Mouse (Mus musculus): ENCODE measurements at regions not wholly inside any gene's neighbourhood (a gene's known extent, or its start where the extent isn't known, plus 50 kb on each side); places are given as distances from the start of the nearest gene placed in this dataset.
"Not testable (repeated sequence)": the region's sequence is repeated elsewhere in the genome, so short reads cannot be mapped to it uniquely, and the experiment has no call there.

DNA sequence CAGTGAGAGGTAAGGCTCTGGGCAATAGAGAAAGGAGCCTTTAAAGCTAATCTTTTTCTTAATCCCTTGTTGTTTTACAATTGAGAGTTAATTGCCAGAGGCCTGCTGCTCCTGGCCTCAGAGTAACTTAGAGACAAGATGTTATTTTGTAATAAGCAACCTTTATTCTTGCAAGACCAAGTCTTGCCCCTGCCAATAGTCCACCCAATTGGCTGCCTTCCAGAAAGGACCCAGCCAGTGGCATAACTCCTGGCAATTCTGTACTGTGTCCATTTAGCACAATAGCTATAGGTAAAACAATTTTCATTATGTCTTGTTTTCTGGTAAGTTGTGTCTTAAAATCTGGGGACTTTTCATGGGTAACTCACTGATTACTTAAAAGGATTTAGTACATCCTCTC lies 411.9 kb upstream of the Ccdc54 start:
- Histone ChIP-seq H3K27ac (replicated peaks) (no peak overlapping the region), H3K9me3 (no peaks in the 10 kb centered on the region), H3K27me3 (no peaks in the 10 kb centered on the region), H3K4me1 (replicated peaks) (no peaks in the 10 kb centered on the region), H3K4me3 (no peak overlapping the region), H3K4me2 (no peak overlapping the region), H3K9ac (no peak overlapping the region), H3K36me3 (no peaks in the 10 kb centered on the region)
- no peak for ATAC-seq (ENCODE audit: low FRiP score, low read depth)

DNA sequence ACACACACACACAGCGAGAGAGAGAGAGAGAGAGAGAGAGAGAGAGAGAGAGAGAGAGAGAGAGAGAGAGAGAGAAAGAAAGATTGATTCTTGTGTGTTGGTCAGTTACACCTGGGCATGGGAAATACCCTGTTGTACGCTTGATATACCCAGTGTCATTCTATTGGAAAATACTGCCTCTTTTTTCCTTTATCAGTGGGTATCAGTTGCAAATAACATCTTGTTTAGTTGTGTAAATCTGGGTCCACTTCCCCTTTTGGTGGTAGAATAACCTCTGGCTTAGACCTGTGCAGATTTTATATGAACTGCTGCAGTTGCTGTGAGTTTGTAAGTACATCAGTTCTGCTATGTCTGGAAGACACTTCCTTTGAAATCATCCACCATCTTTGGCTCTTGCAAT lies 373.4 kb upstream of the Ccdc54 start:
- Histone ChIP-seq H3K4me2 (no peak overlapping the region), H3K36me3 (no peaks in the 10 kb centered on the region), H3K27ac (replicated peaks) (no peak overlapping the region), H3K4me3 (no peak overlapping the region), H3K9me3 (no peaks in the 10 kb centered on the region), H3K4me1 (replicated peaks) (no peaks in the 10 kb centered on the region), H3K9ac (no peak overlapping the region), H3K27me3 (no peaks in the 10 kb centered on the region)
- no peak for ATAC-seq (ENCODE audit: low FRiP score, low read depth)
- 87% methylated on average over 2 of the region's 2 CpGs for WGBS

DNA sequence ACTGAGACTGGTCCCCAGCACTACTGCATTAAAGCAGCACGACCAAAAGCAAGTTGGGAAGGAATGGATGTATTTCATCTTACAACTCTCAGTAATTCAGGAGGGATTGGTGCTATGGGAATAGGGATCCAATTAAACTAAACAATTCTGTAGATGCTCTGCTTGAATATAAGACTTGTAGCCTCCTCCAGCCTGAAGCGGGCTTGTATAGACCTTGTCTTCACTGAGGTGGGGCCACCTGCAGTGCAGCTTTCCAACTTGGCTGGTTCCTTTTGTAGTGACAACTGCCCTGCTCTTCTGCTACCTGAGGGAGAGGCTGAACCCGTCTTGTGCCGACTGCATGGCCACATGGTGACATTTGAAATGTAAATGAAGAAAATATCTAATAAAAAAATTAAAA lies 353.1 kb upstream of the Ccdc54 start:
- Histone ChIP-seq H3K27ac (replicated peaks) (no peak overlapping the region), H3K27me3 (no peaks in the 10 kb centered on the region), H3K9ac (no peak overlapping the region), H3K36me3 (no peaks in the 10 kb centered on the region), H3K4me3 (no peak overlapping the region), H3K4me1 (replicated peaks) (no peaks in the 10 kb centered on the region), H3K4me2 (no peak overlapping the region), H3K9me3 (no peaks in the 10 kb centered on the region)
- WGBS, result 85% methylated on average over 4 of the region's 4 CpGs
- no peak for ATAC-seq (ENCODE audit: low FRiP score, low read depth)

GRCm38 (mm10) chr16:50943581-50943980 lies 352.6 kb upstream of the Ccdc54 start:
- H3K9ac ChIP-seq; ATAC-seq (ENCODE audit: low FRiP score, low read depth); H3K27me3 ChIP-seq; H3K4me2 ChIP-seq; H3K36me3 ChIP-seq; H3K4me1 ChIP-seq (replicated peaks); H3K27ac ChIP-seq (replicated peaks); H3K4me3 ChIP-seq; H3K9me3 ChIP-seq: not testable (repeated sequence)
- WGBS, result 96% methylated on average over 6 of the region's 6 CpGs

DNA sequence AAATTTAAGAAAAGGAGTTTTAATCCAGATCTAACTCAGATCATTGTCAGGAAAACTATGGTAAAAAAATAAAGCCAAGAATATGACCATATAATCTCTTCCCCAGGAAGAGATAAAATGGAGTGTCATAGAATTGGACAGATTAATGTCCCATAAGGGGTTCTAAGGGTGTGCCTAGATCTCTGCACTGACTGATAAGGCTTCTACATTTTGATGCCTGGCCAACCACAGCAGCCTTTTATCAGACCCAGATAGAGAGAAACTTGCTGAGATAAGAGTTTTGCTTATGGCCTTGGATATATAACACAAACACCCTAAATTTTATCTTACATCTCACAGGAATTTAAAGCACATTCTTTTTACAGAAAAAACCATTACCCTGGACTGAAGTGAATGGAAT lies 351.3 kb upstream of the Ccdc54 start:
- ATAC-seq (ENCODE audit: low FRiP score, low read depth), result no peak
- no peak overlapping the region for H3K27ac ChIP-seq (replicated peaks)
- H3K9ac ChIP-seq, result no peak overlapping the region
- H3K4me2 ChIP-seq, result no peak overlapping the region
- no peak overlapping the region for H3K4me3 ChIP-seq
- H3K4me1 ChIP-seq (replicated peaks), result no peaks in the 10 kb centered on the region
- H3K27me3 ChIP-seq, result no peaks in the 10 kb centered on the region
- no peaks in the 10 kb centered on the region for H3K36me3 ChIP-seq
- no peaks in the 10 kb centered on the region for H3K9me3 ChIP-seq

DNA sequence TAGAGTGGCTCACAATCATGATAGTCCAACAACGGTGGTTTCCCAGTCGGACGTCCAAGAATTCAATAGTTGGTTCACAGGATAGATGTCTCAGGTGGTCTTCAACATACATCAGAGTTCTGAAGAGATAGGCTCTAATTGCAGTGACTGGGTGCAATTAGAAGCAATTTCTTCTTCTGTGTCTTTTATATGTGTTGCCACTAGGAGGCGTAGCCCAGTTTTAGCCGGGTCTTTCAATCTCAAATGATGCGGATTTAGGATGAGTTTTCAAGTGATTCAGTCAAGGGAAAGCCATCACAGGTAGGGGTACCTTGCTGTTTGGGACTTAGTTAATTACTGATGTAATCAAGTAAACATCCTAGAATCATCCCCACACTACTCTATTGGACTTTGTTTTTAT lies 348.4 kb upstream of the Ccdc54 start:
- no peaks in the 10 kb centered on the region for H3K9me3 ChIP-seq
- 44% methylated on average over 6 of the region's 6 CpGs for WGBS
- no peak overlapping the region for H3K4me3 ChIP-seq
- H3K27me3 ChIP-seq, result no peaks in the 10 kb centered on the region
- no peak for ATAC-seq (ENCODE audit: low FRiP score, low read depth)
- H3K27ac ChIP-seq (replicated peaks), result no peak overlapping the region
- H3K36me3 ChIP-seq, result no peaks in the 10 kb centered on the region
- no peak overlapping the region for H3K4me2 ChIP-seq
- H3K9ac ChIP-seq, result no peak overlapping the region
- no peaks in the 10 kb centered on the region for H3K4me1 ChIP-seq (replicated peaks)

DNA sequence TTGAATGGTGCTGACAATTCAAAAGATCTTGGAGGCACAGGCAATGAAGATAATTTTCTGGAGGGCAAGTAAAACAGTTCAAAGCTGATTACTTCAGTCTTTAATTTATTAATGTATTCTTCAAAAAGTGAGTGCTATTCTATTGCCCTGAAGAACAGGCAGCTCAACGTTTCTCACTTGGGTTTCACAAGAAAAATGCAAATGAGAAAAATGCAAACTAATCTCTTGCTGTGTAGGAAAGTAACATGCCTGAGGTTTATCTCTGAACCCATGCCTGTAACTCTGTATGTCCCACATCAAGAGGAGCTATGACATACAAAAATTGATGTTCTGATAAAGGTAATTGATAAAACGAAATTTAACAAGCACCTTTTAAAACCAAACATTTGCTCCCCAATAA lies 316.8 kb upstream of the Ccdc54 start:
- Histone ChIP-seq H3K9ac (no peak overlapping the region), H3K27ac (replicated peaks) (no peak overlapping the region), H3K36me3 (no peaks in the 10 kb centered on the region), H3K27me3 (no peaks in the 10 kb centered on the region), H3K9me3 (no peaks in the 10 kb centered on the region), H3K4me2 (no peak overlapping the region), H3K4me1 (replicated peaks) (no peaks in the 10 kb centered on the region), H3K4me3 (no peak overlapping the region)
- WGBS, result 36% methylated on average over 2 of the region's 2 CpGs
- ATAC-seq (ENCODE audit: low FRiP score, low read depth), result no peak

GRCm38 (mm10) chr16:50899151-50899550 lies 308.2 kb upstream of the Ccdc54 start:
- Histone ChIP-seq H3K9me3 (no peaks in the 10 kb centered on the region), H3K4me1 (replicated peaks) (no peaks in the 10 kb centered on the region), H3K27ac (replicated peaks) (no peak overlapping the region), H3K4me3 (no peak overlapping the region), H3K4me2 (no peak overlapping the region), H3K36me3 (no peaks in the 10 kb centered on the region), H3K27me3 (no peaks in the 10 kb centered on the region), H3K9ac (no peak overlapping the region)
- WGBS, result 63% methylated on average over 2 of the region's 2 CpGs
- ATAC-seq (ENCODE audit: low FRiP score, low read depth), result no peak

DNA sequence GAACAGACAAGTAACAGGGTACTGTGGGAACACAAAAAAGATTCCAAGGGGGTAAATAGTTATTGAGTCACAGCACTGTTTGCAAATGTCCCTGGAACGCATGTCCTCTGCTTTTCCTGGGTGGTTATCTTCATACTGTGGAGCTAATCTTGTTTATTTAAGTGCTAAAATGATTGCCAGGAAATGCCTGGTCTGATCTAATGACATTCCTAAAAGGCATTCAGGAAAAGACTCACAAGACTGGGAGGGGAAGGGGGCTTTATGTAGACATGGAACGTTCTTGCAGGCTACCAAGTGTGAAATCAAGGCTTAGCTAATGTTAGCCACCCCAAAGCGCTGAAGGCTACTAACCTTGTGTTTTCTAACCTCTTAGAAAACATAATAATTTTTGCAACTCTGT lies 287.0 kb upstream of the Ccdc54 start:
- no peaks in the 10 kb centered on the region for H3K9me3 ChIP-seq
- no peak overlapping the region for H3K27ac ChIP-seq (replicated peaks)
- no peak overlapping the region for H3K4me3 ChIP-seq
- 85% methylated on average over 3 of the region's 3 CpGs for WGBS
- H3K36me3 ChIP-seq, result no peaks in the 10 kb centered on the region
- no peak overlapping the region for H3K4me2 ChIP-seq
- no peak overlapping the region for H3K9ac ChIP-seq
- H3K27me3 ChIP-seq, result no peaks in the 10 kb centered on the region
- no peaks in the 10 kb centered on the region for H3K4me1 ChIP-seq (replicated peaks)
- no peak for ATAC-seq (ENCODE audit: low FRiP score, low read depth)

DNA sequence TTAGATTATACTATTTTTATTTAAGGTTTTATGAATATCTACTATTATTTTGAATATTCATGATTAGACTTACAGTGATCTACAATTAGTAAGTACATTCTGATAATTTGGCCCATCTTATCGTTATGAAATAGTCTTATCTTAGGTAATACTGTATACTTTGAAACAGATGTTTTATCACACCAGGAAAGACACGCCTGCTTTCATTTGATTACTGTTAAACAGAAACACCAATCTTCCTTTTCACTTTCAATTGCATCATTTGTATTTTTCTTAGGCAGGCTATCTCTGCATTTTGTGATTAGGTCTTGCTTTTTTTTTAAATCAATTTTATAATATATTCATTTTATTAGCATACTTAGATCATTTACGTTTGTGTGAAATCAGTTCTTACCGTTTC lies 280.4 kb upstream of the Ccdc54 start:
- H3K9me3 ChIP-seq, result no peaks in the 10 kb centered on the region
- H3K9ac ChIP-seq, result no peak overlapping the region
- H3K27ac ChIP-seq (replicated peaks), result no peak overlapping the region
- H3K36me3 ChIP-seq, result no peaks in the 10 kb centered on the region
- H3K4me1 ChIP-seq (replicated peaks), result no peaks in the 10 kb centered on the region
- H3K27me3 ChIP-seq, result no peaks in the 10 kb centered on the region
- H3K4me3 ChIP-seq, result no peak overlapping the region
- WGBS, result 82% methylated on average over 4 of the region's 4 CpGs
- ATAC-seq (ENCODE audit: low FRiP score, low read depth), result no peak
- no peak overlapping the region for H3K4me2 ChIP-seq

DNA sequence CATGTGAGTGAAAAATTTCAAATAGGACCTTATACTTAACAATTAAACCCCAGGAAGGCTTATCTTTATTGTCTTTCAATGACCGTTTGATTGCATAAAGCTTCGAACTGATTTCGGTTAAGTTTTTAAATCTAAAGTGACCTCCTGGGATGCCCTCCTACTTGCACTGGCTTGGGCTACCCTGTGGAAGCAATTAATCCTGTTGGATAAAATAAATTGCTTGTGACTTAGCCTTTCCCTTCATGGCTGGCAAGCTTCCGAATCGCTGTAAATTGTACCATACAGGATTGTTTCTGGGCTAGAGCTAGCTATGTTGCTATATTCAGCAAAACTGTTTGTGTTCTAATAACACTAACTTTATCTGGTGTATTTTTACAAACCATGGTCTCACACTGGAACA lies 272.6 kb upstream of the Ccdc54 start:
- Histone ChIP-seq H3K4me2 (no peak overlapping the region), H3K36me3 (no peaks in the 10 kb centered on the region), H3K9me3 (no peaks in the 10 kb centered on the region), H3K27me3 (no peaks in the 10 kb centered on the region), H3K9ac (no peak overlapping the region), H3K4me3 (no peak overlapping the region), H3K27ac (replicated peaks) (no peak overlapping the region), H3K4me1 (replicated peaks) (no peaks in the 10 kb centered on the region)
- ATAC-seq (ENCODE audit: low FRiP score, low read depth), result no peak
- WGBS, result 72% methylated on average over 5 of the region's 5 CpGs

DNA sequence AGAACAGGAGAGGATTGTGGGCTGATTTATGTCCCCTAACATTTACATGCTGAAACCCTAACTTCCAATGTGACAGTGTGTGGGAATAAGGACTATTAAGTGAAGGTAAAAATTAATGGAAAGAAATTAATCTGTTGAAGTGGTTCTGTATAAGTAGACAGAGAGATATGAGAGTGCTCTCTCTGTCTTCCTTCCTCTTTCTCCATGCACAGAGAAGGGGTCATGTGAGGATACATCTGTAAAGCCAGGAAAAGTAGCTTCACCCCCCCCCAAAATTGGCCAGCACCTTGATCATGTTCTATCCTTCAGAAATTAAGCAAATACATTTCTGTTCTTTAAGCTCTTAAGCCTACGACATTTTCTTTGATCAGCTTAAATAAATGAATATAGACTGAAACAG lies 268.6 kb upstream of the Ccdc54 start:
- no peak for ATAC-seq (ENCODE audit: low FRiP score, low read depth)
- 97% methylated on average over 1 of the region's 1 CpGs for WGBS
- no peaks in the 10 kb centered on the region for H3K9me3 ChIP-seq

DNA sequence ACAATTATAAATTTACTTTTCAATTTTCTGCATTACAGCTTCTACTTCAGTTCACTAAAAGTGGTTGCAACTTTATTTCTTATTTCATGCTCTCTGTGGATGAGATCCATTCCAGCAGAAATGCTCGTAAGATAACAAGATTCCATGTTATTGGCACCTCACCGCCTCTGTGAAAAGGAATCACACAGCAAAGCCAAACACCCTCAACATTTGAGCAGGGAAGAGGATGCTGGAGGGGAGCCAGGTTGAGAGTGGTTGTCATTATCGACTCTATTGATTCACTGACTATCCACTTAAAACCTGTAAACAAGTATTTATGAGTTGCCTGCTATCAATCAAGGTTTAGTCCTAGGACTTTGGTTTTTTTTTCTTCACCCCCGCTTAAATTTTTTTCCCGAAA lies 261.1 kb upstream of the Ccdc54 start:
- WGBS, result 81% methylated on average over 5 of the region's 5 CpGs

More for the DNA sequence above, 268.6 kb upstream of the Ccdc54 start:
- Histone ChIP-seq H3K27ac (replicated peaks) (no peak overlapping the region), H3K4me1 (replicated peaks) (no peaks in the 10 kb centered on the region), H3K4me2 (no peak overlapping the region), H3K27me3 (no peaks in the 10 kb centered on the region), H3K36me3 (no peaks in the 10 kb centered on the region), H3K9ac (no peak overlapping the region), H3K4me3 (no peak overlapping the region)

More for the DNA sequence above, 261.1 kb upstream of the Ccdc54 start:
- Histone ChIP-seq H3K27me3 (no peaks in the 10 kb centered on the region), H3K9me3 (no peaks in the 10 kb centered on the region), H3K4me2 (no peak overlapping the region), H3K4me3 (no peak overlapping the region), H3K9ac (no peak overlapping the region), H3K36me3 (no peaks in the 10 kb centered on the region), H3K27ac (replicated peaks) (no peak overlapping the region), H3K4me1 (replicated peaks) (no peaks in the 10 kb centered on the region)
- ATAC-seq (ENCODE audit: low FRiP score, low read depth), result no peak

Measured in hindbrain, embryonic 15.5 days (tissue).